Mouse (Mus musculus) v-Abl transformed pro-B cells (cell line): Measurements from ENCODE around the gene Col4a1.

Experiments
- in situ Hi-C, 2 experiments: fragments of 400-800 bp; cut with MboI; formaldehyde crosslinking; loops; one replicate each; pipeline ENCODE4 v1.15.1; 2025; ENCODE audit not compliant: unreplicated experiment in 2 of 2

The Col4a1 gene

GRCm38 (mm10) chr8:11304027-11304601 is 8.5 kb downstream of the Col4a1 start:
- in situ Hi-C loops, result no loop called here

GRCm38 (mm10) chr8:11300436-11300835 is 12.2 kb downstream of the Col4a1 start:
- in situ Hi-C loops, result no loop called here

GRCm38 (mm10) chr8:11299317-11299602 is 13.4 kb downstream of the Col4a1 start:
- in situ Hi-C loops, result no loop called here

GRCm38 (mm10) chr8:11298531-11299316 is 13.9 kb downstream of the Col4a1 start:
- in situ Hi-C loops, result no loop called here

GRCm38 (mm10) chr8:11297141-11297838 is 15.3 kb downstream of the Col4a1 start:
- in situ Hi-C loops, result no loop called here

- in situ Hi-C loops, result no loop called here
Observed at GRCm38 (mm10) chr8:11296282-11296943, 16.2 kb downstream of the Col4a1 start.

- in situ Hi-C loops, result no loop called here
Observed at GRCm38 (mm10) chr8:11292611-11293010, 20.0 kb downstream of the Col4a1 start.

GRCm38 (mm10) chr8:11290533-11290932 is 22.1 kb downstream of the Col4a1 start:
- in situ Hi-C loops, result no loop called here

- in situ Hi-C loops, result no loop called here
Observed at GRCm38 (mm10) chr8:11288286-11288685, 24.3 kb downstream of the Col4a1 start.

- in situ Hi-C loops, result no loop called here
Observed at GRCm38 (mm10) chr8:11287139-11287538, 25.5 kb downstream of the Col4a1 start.

GRCm38 (mm10) chr8:11285437-11285836 is 27.2 kb downstream of the Col4a1 start:
- in situ Hi-C loops, result no loop called here

- in situ Hi-C loops, result no loop called here
Observed at GRCm38 (mm10) chr8:11283217-11283616, 29.4 kb downstream of the Col4a1 start.

GRCm38 (mm10) chr8:11282696-11283095 is 29.9 kb downstream of the Col4a1 start:
- in situ Hi-C loops, result no loop called here

- in situ Hi-C loops, result no loop called here
Observed at GRCm38 (mm10) chr8:11282139-11282538, 30.5 kb downstream of the Col4a1 start.

- in situ Hi-C loops, result no loop called here
Observed at GRCm38 (mm10) chr8:11280721-11281268, 31.8 kb downstream of the Col4a1 start.

GRCm38 (mm10) chr8:11279296-11279826 is 33.3 kb downstream of the Col4a1 start:
- in situ Hi-C loops, result no loop called here

GRCm38 (mm10) chr8:11278101-11278611 is 34.5 kb downstream of the Col4a1 start:
- in situ Hi-C loops, result no loop called here

GRCm38 (mm10) chr8:11277602-11278051 is 35.0 kb downstream of the Col4a1 start:
- in situ Hi-C loops, result no loop called here

- in situ Hi-C loops, result no loop called here
Observed at GRCm38 (mm10) chr8:11276286-11276685, 36.3 kb downstream of the Col4a1 start.

- in situ Hi-C loops, result loop anchor here in 1 of 2 experiments (25.0 kb wide), 2 partner anchors 313 to 438 kb away; partner anchors contain the start of gene 1700016D06Rik
Observed at GRCm38 (mm10) chr8:11274415-11274814, 38.2 kb downstream of the Col4a1 start.
